In the genomic region with DNA sequence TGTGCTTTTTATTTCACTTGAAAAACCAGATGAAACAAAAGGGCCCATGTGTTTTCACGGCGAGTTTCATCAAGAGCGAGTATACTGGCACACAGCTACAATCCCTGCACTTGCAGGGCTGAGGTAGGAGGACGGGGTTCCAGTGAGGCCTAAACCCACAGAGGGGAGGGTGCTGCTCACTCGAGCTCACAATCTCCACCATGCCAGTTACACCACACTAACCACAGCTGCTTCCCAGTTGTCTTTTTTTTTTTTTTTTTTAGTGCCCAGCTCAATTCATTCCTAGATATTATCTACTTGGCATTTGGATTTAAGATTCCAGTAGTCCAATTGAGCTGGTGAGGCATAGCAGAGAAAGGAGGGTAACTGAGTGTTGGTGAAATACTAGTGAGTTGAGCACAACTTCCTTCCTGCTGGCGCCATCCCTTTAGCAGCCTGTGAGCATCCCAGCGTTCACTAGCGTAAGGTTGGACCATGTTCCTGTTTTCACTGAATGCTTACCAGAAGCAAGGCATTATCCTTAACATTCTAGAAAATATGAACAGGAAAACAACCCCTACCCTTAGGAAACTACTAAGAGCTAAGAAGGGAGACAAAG, we compare ENCODE assay signal across 11 mouse cellular contexts. TPM values are rescaled to one million over a fixed set of nuclear protein-coding genes. Genes with fewer than 3 reads are reported as not detected.
DNase-seq lines count a peak whose midpoint lies in the region; ATAC-seq and TF ChIP-seq lines count a peak whose summit lies in the region.
"Had no signal": no experiment of that assay in that cellular context is flagged by ENCODE, and none has a peak within 500 bp of the region (broad histone marks: within the 10 kb centered on the region; RNA-seq: fewer than 3 reads in every experiment).

No protein-coding gene starts in this region.

- H3K9ac ChIP-seq in intestine, embryonic 15.5 days, result no peak overlapping the region
- no peak overlapping the region for H3K9ac ChIP-seq in intestine, embryonic 16.5 days (ENCODE audit: low read depth, low read length)
- no peak overlapping the region for H3K9ac ChIP-seq in embryonic facial prominence, embryonic 13.5 days
- H3K9ac ChIP-seq in liver, postnatal 0 days (replicated peaks), result no peak overlapping the region

- no peak for TF ChIP-seq EP300 in liver, postnatal 0 days (IDR thresholded peaks at IDR 0.05; ENCODE audit: low read depth)

- 69% methylated on average over 8 of the region's 8 CpGs for WGBS in intestine, embryonic 15.5 days
- 68% methylated on average over 8 of the region's 8 CpGs for WGBS in intestine, embryonic 16.5 days
- 70% methylated on average over 8 of the region's 8 CpGs for WGBS in embryonic facial prominence, embryonic 13.5 days
- WGBS in liver, postnatal 0 days (ENCODE audit: insufficient replicate concordance), result 34% methylated on average over 8 of the region's 8 CpGs

- no peaks in the 10 kb centered on the region for H3K36me3 ChIP-seq in intestine, embryonic 15.5 days
- H3K36me3 ChIP-seq in intestine, embryonic 16.5 days (ENCODE audit: control insufficient read depth, insufficient read depth, low read length), result no peaks in the 10 kb centered on the region
- peaks cover 35% of the 10 kb centered on the region for H3K36me3 ChIP-seq in G1E (replicated peaks)
- H3K36me3 ChIP-seq in embryonic facial prominence, embryonic 13.5 days, result no peaks in the 10 kb centered on the region
- H3K36me3 ChIP-seq in liver, postnatal 0 days (replicated peaks; ENCODE audit: insufficient read depth, low read length), result no peaks in the 10 kb centered on the region

- H3K27me3 ChIP-seq in intestine, embryonic 15.5 days (replicated peaks), result no peaks in the 10 kb centered on the region
- H3K27me3 ChIP-seq in intestine, embryonic 16.5 days (replicated peaks; ENCODE audit: control insufficient read depth, insufficient read depth, low read length), result no peaks in the 10 kb centered on the region
- no peaks in the 10 kb centered on the region for H3K27me3 ChIP-seq in G1E (ENCODE audit: insufficient read depth, low read length)
- H3K27me3 ChIP-seq in embryonic facial prominence, embryonic 13.5 days, result no peaks in the 10 kb centered on the region
- H3K27me3 ChIP-seq in liver, postnatal 0 days (ENCODE audit: insufficient read depth, low read length), result no peaks in the 10 kb centered on the region
- H3K27me3 ChIP-seq: Patski had no signal

- no peak overlapping the region for H3K27ac ChIP-seq in intestine, embryonic 15.5 days
- H3K27ac ChIP-seq in intestine, embryonic 16.5 days (ENCODE audit: low read length), result no peak overlapping the region; the same call in 1 of the 2 replicates
- H3K27ac ChIP-seq in embryonic facial prominence, embryonic 13.5 days, result peak overlapping the region; percentile 39; the same call in 1 of the 2 replicates
- peak overlapping the region; percentile 53 for H3K27ac ChIP-seq in liver, postnatal 0 days (ENCODE audit: low read depth)

- no peaks in the 10 kb centered on the region for H3K9me3 ChIP-seq in intestine, embryonic 15.5 days
- H3K9me3 ChIP-seq in intestine, embryonic 16.5 days (ENCODE audit: control insufficient read depth, low read length), result no peaks in the 10 kb centered on the region
- H3K9me3 ChIP-seq in G1E (replicated peaks), result no peaks in the 10 kb centered on the region
- no peaks in the 10 kb centered on the region for H3K9me3 ChIP-seq in embryonic facial prominence, embryonic 13.5 days
- no peaks in the 10 kb centered on the region for H3K9me3 ChIP-seq in liver, postnatal 0 days (ENCODE audit: low read length)

- peaks cover 16% of the 10 kb centered on the region for H3K4me1 ChIP-seq in intestine, embryonic 15.5 days (replicated peaks)
- peaks cover 21% of the 10 kb centered on the region for H3K4me1 ChIP-seq in intestine, embryonic 16.5 days (ENCODE audit: control insufficient read depth, insufficient read depth, low read length)
- peaks cover 63% of the 10 kb centered on the region for H3K4me1 ChIP-seq in G1E (ENCODE audit: insufficient read depth, low read depth, low read length)
- H3K4me1 ChIP-seq in embryonic facial prominence, embryonic 13.5 days, result peaks cover 23% of the 10 kb centered on the region
- peaks cover 45% of the 10 kb centered on the region for H3K4me1 ChIP-seq in liver, postnatal 0 days (ENCODE audit: insufficient read depth)

- no peak for TF ChIP-seq CTCF in G1E (IDR thresholded peaks at IDR 0.05; ENCODE audit: low read depth, low read length)
- no peak for TF ChIP-seq CTCF in liver, postnatal 0 days (IDR thresholded peaks at IDR 0.05; ENCODE audit: low read depth)

- ATAC-seq in intestine, embryonic 15.5 days, result no peak
- no peak for ATAC-seq in intestine, embryonic 16.5 days
- ATAC-seq in G1E (ENCODE audit: extremely low read depth, insufficient number of reproducible peaks, low FRiP score, poor library complexity, severe bottlenecking), result no peak
- ATAC-seq in embryonic facial prominence, embryonic 13.5 days (ENCODE audit: insufficient number of reproducible peaks, insufficient read depth, low FRiP score, low TSS enrichment, low read depth), result no peak
- ATAC-seq in liver, postnatal 0 days, result no peak
- no peak; the same call in 1 of the 2 replicates for ATAC-seq in megakaryocyte-erythroid progenitor cell, adult 5-6 weeks (replicated peaks; ENCODE audit: low FRiP score, low TSS enrichment, poor library complexity, severe bottlenecking)
- ATAC-seq: Patski had no signal

- DNase-seq in G1E (ENCODE audit: low spot score), result no peak
- no peak for DNase-seq in liver, postnatal 0 days
- no peak for DNase-seq in cerebellum, adult 11 months
- DNase-seq in urinary bladder, adult 2 months (ENCODE audit: low spot score), result no peak
- DNase-seq: heart, postnatal 10 days; thymus, adult 18-20 months had no signal

- H3K4me2 ChIP-seq in intestine, embryonic 15.5 days (replicated peaks), result peak overlapping the region; percentile 31; the same call in 1 of the 2 replicates
- no peak overlapping the region; the same call in 1 of the 2 replicates for H3K4me2 ChIP-seq in intestine, embryonic 16.5 days (ENCODE audit: low read depth, low read length)
- peak overlapping the region; percentile 77; the same call in 1 of the 2 replicates for H3K4me2 ChIP-seq in embryonic facial prominence, embryonic 13.5 days
- H3K4me2 ChIP-seq in liver, postnatal 0 days (ENCODE audit: low read depth, low read length), result peak overlapping the region; percentile 84

- no peak overlapping the region for H3K4me3 ChIP-seq in intestine, embryonic 15.5 days (replicated peaks)
- H3K4me3 ChIP-seq in intestine, embryonic 16.5 days (ENCODE audit: low read length), result no peak overlapping the region
- H3K4me3 ChIP-seq in G1E (ENCODE audit: low read depth, low read length), result peak overlapping the region; percentile 53; the same call in 1 of the 2 replicates
- H3K4me3 ChIP-seq in embryonic facial prominence, embryonic 13.5 days, result peak overlapping the region; percentile 7; the same call in 1 of the 2 replicates
- H3K4me3 ChIP-seq in liver, postnatal 0 days (ENCODE audit: low read depth, low read length), result 0 out of 2 replicates have a peak overlapping the region, but pooled peaks have one; percentile 9

RNA-seq across cellular contexts. Expression of a gene that starts 2.5 kb away (rescaled TPM):
- polyA plus RNA-seq in intestine, embryonic 15.5 days (2015; fragmentation: Nextera tagmentation; extraction: Ambion mirVana), result 343 and 345 TPM in 2 replicates
- 346 and 352 TPM in 2 replicates for polyA plus RNA-seq in intestine, embryonic 16.5 days (2015; fragmentation: Nextera tagmentation; extraction: Ambion mirVana)
- 286 and 322 TPM in 2 replicates for total RNA-seq in G1E (2014; fragmentation: Nextera tagmentation)
- 61.7 and 85.4 TPM in 2 replicates for total RNA-seq in G1E (2017)
- 255 and 271 TPM in 2 replicates for polyA plus RNA-seq in G1E (2012)
- 298 and 306 TPM in 2 replicates for polyA plus RNA-seq in embryonic facial prominence, embryonic 13.5 days (2015; fragmentation: Nextera tagmentation; extraction: Ambion mirVana)
- 165 and 170 TPM in 2 replicates for polyA plus RNA-seq in liver, postnatal 0 days (2015; fragmentation: Nextera tagmentation; extraction: Ambion mirVana)
- 207 and 230 TPM in 2 replicates for polyA plus RNA-seq in urinary bladder, adult 2 months (2012; rRNA removed)
- total RNA-seq in megakaryocyte-erythroid progenitor cell, adult 5-6 weeks (2014; fragmentation: Nextera tagmentation), result 129 and 143 TPM in 2 replicates
- 64.2 and 68.4 TPM in 2 replicates for total RNA-seq in megakaryocyte-erythroid progenitor cell, adult 5-6 weeks (2017)

RNA-seq across cellular contexts. Expression of a gene that starts 33.0 kb away (rescaled TPM):
- polyA plus RNA-seq in intestine, embryonic 15.5 days (2015; fragmentation: Nextera tagmentation; extraction: Ambion mirVana), result 16.2 and 16.7 TPM in 2 replicates
- polyA plus RNA-seq in intestine, embryonic 16.5 days (2015; fragmentation: Nextera tagmentation; extraction: Ambion mirVana), result 13.2 and 15.9 TPM in 2 replicates
- total RNA-seq in G1E (2014; fragmentation: Nextera tagmentation) (126 TPM in 2 replicates), G1E (2017) (59.1 and 62.9 TPM in 2 replicates)
- polyA plus RNA-seq in G1E (2012), result 30.3 and 30.5 TPM in 2 replicates
- 26.4 and 28.7 TPM in 2 replicates for polyA plus RNA-seq in embryonic facial prominence, embryonic 13.5 days (2015; fragmentation: Nextera tagmentation; extraction: Ambion mirVana)
- polyA plus RNA-seq in liver, postnatal 0 days (2015; fragmentation: Nextera tagmentation; extraction: Ambion mirVana), result 4.1 and 4.5 TPM in 2 replicates
- 54.2 and 64.1 TPM in 2 replicates for polyA plus RNA-seq in urinary bladder, adult 2 months (2012; rRNA removed)
- total RNA-seq in megakaryocyte-erythroid progenitor cell, adult 5-6 weeks (2014; fragmentation: Nextera tagmentation), result 23.8 and 29.5 TPM in 2 replicates
- 21.9 and 23.5 TPM in 2 replicates for total RNA-seq in megakaryocyte-erythroid progenitor cell, adult 5-6 weeks (2017)

Comparison
In these comparisons a context has a peak if more than half of its experiments do, and no peak if none do; other contexts are left out.
1. H3K27ac ChIP-seq: peak in embryonic facial prominence, embryonic 13.5 days (single experiment) and liver, postnatal 0 days (single experiment); none in intestine, embryonic 15.5 days (single experiment) and intestine, embryonic 16.5 days (single experiment).
2. H3K4me3 ChIP-seq: peak in G1E (single experiment), embryonic facial prominence, embryonic 13.5 days (single experiment) and liver, postnatal 0 days (single experiment); none in intestine, embryonic 15.5 days (single experiment) and intestine, embryonic 16.5 days (single experiment).